Mouse (Mus musculus): Measurements from ENCODE around the gene Acacb.

DNA sequence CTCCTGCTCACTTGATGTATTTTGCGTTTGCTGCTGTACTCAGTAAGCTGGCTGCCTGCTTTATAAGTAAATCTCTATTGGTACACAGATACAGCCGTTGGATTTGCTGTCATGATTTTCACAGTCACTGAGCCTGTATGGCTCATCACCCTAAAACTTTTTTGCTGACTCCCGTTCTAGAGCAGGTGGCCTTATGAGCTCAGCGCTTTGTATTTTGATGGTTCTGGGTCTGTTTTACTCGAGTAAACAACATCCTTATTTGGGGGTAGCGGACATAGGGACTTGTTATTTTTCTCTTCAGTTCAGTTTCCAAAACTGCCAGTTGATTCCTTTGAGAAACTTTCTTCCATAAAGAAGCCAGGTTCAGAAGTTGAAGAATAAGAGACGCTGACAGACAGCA is 79.7 kb downstream of the Acacb start:
- no peak for TF ChIP-seq TCF12 (IDR thresholded peaks at IDR 0.05; ENCODE audit: low read depth, low read length)
- no peak for TF ChIP-seq RAD21 (IDR thresholded peaks at IDR 0.05; ENCODE audit: low read depth, low read length)
- no peak for TF ChIP-seq MAFK (IDR thresholded peaks at IDR 0.05; ENCODE audit: insufficient replicate concordance, low read length)
- no peak for TF ChIP-seq CTCF (conservative IDR thresholded peaks at IDR 0.05 in 1 of 2, IDR thresholded peaks at IDR 0.05 in 1 of 2; ENCODE audit: low read depth in 2 of 2, low read length in 2 of 2)
- no peak for TF ChIP-seq ZC3H11A (IDR thresholded peaks at IDR 0.05; ENCODE audit: low read depth, low read length)
